Mouse (Mus musculus) neural tube, embryonic 10.5 days (tissue): ENCODE results near the gene Uqcc2.

Experiments
- DNase-seq: peaks from one replicate; pipeline ENCODE4 v3.0.0-alpha.2; 2017; ENCODE audit warnings: low spot score; ENCODE audit errors: extremely low spot score

Gene Uqcc2

GRCm38 (mm10) chr17:27077920-27078319, 55.8 kb downstream of the Uqcc2 start:
- no peak for DNase-seq

GRCm38 (mm10) chr17:27077133-27077532, 56.6 kb downstream of the Uqcc2 start:
- no peak for DNase-seq

DNA sequence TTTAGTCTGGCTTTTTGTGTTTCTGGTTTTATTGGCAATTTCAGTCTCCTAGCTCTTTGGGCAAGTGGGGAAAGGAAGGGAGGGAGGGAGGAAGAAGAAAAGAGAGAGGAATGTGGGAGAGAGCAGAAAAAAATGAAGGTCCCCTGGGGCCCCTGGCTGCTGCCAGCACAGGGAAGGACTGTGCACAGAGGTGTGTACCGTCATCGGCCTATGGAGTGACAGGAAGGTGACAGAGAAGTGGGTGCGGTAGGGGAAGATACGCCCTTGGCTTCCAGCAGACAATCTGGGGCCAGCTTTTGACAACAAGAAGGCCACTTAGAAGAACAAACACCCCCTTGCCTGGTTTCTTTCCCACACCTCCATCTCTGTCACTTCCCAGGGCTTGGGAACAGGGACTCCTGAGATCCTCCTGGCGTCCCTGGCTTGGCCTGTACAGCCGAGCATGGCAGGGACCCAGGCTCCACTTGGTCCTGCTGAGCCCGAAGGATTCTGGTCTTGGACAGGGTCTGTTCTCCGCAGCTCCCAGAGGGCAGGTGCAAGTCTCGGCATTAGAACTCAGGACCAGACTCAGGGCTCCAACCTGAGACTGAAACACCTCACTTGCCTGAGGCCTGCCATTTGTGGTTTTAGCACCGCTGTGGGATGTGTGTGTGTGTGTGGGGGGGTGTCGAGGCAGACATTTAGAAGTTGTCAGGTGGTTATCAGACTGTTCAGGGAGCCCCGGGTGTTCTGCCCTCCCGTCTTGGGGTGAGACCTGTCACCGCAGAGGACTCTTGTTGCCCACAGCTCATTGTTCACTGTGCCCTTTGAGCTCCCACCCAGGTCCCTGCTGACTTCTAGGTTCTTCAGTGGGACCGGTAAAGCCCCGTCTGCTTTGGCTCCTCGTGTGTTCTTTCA, 58.6 kb downstream of the Uqcc2 start:
- DNase-seq = no peak

DNA sequence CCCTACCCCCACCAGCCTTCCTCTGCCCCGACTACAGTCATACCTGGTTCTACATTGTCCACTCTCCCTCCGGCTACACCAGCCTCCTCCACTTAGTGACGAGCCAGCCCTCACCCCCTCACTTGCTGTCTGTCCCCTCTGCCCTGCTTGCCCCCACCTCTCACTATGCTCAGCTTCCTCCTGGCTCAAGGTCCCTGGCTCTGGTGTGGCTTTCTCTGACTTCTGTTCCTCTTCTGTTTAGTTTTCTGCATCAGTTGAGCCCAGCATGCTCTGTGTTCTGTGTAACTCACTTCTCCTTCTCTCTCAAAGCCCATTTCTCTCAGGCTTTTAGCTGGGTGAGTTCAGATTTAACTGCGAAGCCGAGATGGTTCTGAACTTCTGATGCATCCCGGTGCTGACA, 59.5 kb downstream of the Uqcc2 start:
- no peak for DNase-seq

DNA sequence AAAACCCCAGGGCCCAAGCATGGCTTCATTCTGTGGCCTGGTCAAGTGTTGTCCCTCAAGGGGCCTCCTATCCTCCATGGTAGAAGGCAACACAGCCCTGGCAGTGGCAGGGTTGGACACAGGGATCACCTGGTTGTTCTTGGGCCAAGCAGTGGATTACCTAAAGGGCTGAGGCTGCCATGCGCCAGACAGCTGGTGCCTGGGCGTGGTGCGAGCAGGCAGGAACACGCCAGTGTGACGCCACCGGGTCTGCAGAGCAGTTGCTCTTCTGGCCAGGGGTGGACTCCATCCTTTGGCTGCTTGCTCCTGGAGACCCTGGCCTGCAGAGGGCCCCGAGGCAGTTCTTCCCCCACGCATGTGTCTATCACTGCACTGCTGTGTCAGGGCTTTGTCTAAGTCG, 59.9 kb downstream of the Uqcc2 start:
- no peak for DNase-seq

- DNase-seq = no peak
These were observed 60.6 kb downstream of the Uqcc2 start for GRCm38 (mm10) chr17:27073126-27073525.
